Comparison of ENCODE assay signal across 17 mouse cellular contexts in genomic region chr7:132304424-132305085, GRCm38 (mm10). TPM values are rescaled to one million over a fixed set of nuclear protein-coding genes. Genes with fewer than 3 reads are reported as not detected.
DNase-seq lines count a peak whose midpoint lies in the region; ATAC-seq lines count a peak whose summit lies in the region.
"Had no signal": no experiment of that assay in that cellular context is flagged by ENCODE, and none has a peak within 500 bp of the region (broad histone marks: within the 10 kb centered on the region; RNA-seq: fewer than 3 reads in every experiment).

No protein-coding gene starts in this region.

- peak overlapping the region; percentile 35; the same call in 1 of the 2 replicates for H3K27ac ChIP-seq in hindbrain, embryonic 10.5 days
- H3K27ac ChIP-seq in hindbrain, embryonic 14.5 days, result no peak overlapping the region
- H3K27ac ChIP-seq: hindbrain, embryonic 12.5 days; left cerebral cortex, adult 2 months; midbrain, embryonic 12.5 days; neural tube, embryonic 12.5 days had no signal

- H3K9ac ChIP-seq in hindbrain, embryonic 14.5 days, result no peak overlapping the region
- H3K9ac ChIP-seq: hindbrain, embryonic 12.5 days; midbrain, embryonic 12.5 days; neural tube, embryonic 12.5 days had no signal

- no peak overlapping the region for H3K4me3 ChIP-seq in hindbrain, embryonic 10.5 days
- no peak overlapping the region for H3K4me3 ChIP-seq in hindbrain, embryonic 14.5 days (replicated peaks; ENCODE audit: low read length)
- H3K4me3 ChIP-seq: hindbrain, embryonic 12.5 days; left cerebral cortex, adult 2 months; midbrain, embryonic 12.5 days; neural tube, embryonic 12.5 days had no signal

- peaks cover 6% of the 10 kb centered on the region; the same call in 1 of the 2 replicates for H3K36me3 ChIP-seq in hindbrain, embryonic 10.5 days
- H3K36me3 ChIP-seq in hindbrain, embryonic 14.5 days (replicated peaks; ENCODE audit: control insufficient read depth, insufficient read depth), result no peaks in the 10 kb centered on the region
- no peaks in the 10 kb centered on the region; the same call in 1 of the 2 replicates for H3K36me3 ChIP-seq in splenic B cell, adult 2 months (ENCODE audit: control insufficient read depth, insufficient read depth, low read length, poor library complexity, severe bottlenecking)
- H3K36me3 ChIP-seq: G1E; hindbrain, embryonic 12.5 days; midbrain, embryonic 12.5 days; neural tube, embryonic 12.5 days had no signal

- H3K4me2 ChIP-seq in hindbrain, embryonic 14.5 days (replicated peaks), result no peak overlapping the region
- H3K4me2 ChIP-seq: hindbrain, embryonic 12.5 days; midbrain, embryonic 12.5 days; neural tube, embryonic 12.5 days had no signal

- 79% methylated on average over 8 of the region's 8 CpGs for WGBS in hindbrain, embryonic 10.5 days
- 67% methylated on average over 8 of the region's 8 CpGs for WGBS in hindbrain, embryonic 14.5 days

- no peaks in the 10 kb centered on the region for H3K9me3 ChIP-seq in hindbrain, embryonic 10.5 days
- H3K9me3 ChIP-seq in hindbrain, embryonic 14.5 days (ENCODE audit: control insufficient read depth, low read length), result no peaks in the 10 kb centered on the region
- H3K9me3 ChIP-seq: hindbrain, embryonic 12.5 days; midbrain, embryonic 12.5 days; neural tube, embryonic 12.5 days had no signal

- intact Hi-C loops in heart, postnatal 25 days (cut with DNase I), result no loop called here

- no peaks in the 10 kb centered on the region for H3K27me3 ChIP-seq in hindbrain, embryonic 10.5 days (ENCODE audit: insufficient read depth, poor library complexity, severe bottlenecking)
- no peaks in the 10 kb centered on the region for H3K27me3 ChIP-seq in hindbrain, embryonic 14.5 days (ENCODE audit: control insufficient read depth, insufficient read depth, low read length)
- no peaks in the 10 kb centered on the region for H3K27me3 ChIP-seq in splenic B cell, adult 2 months (ENCODE audit: control insufficient read depth, insufficient read depth, low read length, poor library complexity, severe bottlenecking)
- H3K27me3 ChIP-seq: hindbrain, embryonic 12.5 days; midbrain, embryonic 12.5 days; neural tube, embryonic 12.5 days had no signal

- ATAC-seq in hindbrain, embryonic 14.5 days (ENCODE audit: low FRiP score), result no peak

- DNase-seq in hindbrain, embryonic 10.5 days (ENCODE audit: low spot score), result no peak
- DNase-seq in hindbrain, embryonic 14.5 days (ENCODE audit: low spot score), result no peak
- peak; percentile 38 to 42 for DNase-seq in spleen, postnatal 36 days (ENCODE audit: low spot score in 2 of 2)
- no peak for DNase-seq in spleen, adult 12 weeks (ENCODE audit: low spot score)
- DNase-seq in splenic B cell, adult 2 months (ENCODE audit: low read depth, low spot score), result peak; percentile 54
- DNase-seq in thymus, postnatal 4 days, result peak; percentile 61
- DNase-seq in urinary bladder, postnatal 4 days (ENCODE audit: low spot score in 2 of 2), result no peak
- DNase-seq in heart, postnatal 25 days (ENCODE audit: low spot score), result no peak
- DNase-seq: cerebellum, adult 9-10 months; kidney, adult 18-20 months; kidney, postnatal 4 days; retina, postnatal 1 day had no signal

- H3K4me1 ChIP-seq in hindbrain, embryonic 10.5 days (replicated peaks), result peaks cover 59% of the 10 kb centered on the region
- H3K4me1 ChIP-seq in hindbrain, embryonic 14.5 days (replicated peaks; ENCODE audit: control insufficient read depth, insufficient read depth, low read length), result peaks cover 3% of the 10 kb centered on the region

RNA-seq across cellular contexts. Expression of gene Chst15, which starts 12.5 kb away (rescaled TPM):
- 22.0 and 25.9 TPM in 2 replicates for polyA plus RNA-seq in hindbrain, embryonic 10.5 days (2016; fragmentation: Nextera tagmentation; extraction: Ambion mirVana)
- polyA plus RNA-seq in hindbrain, embryonic 14.5 days (2014; fragmentation: Nextera tagmentation; extraction: Ambion mirVana), result 16.3 and 17.1 TPM in 2 replicates
- 1 to 10 TPM; 7.8 to 9.5 TPM for total RNA-seq in heart, postnatal 25 days (2021)
- polyA plus RNA-seq: G1E had no signal

Comparison
In these comparisons a context has a peak if more than half of its experiments do, and no peak if none do; other contexts are left out.
1. DNase-seq: peak in spleen, postnatal 36 days (2 of 2), splenic B cell, adult 2 months (single experiment) and thymus, postnatal 4 days (single experiment); none in hindbrain, embryonic 10.5 days (single experiment), hindbrain, embryonic 14.5 days (single experiment), spleen, adult 12 weeks (single experiment), urinary bladder, postnatal 4 days (0 of 2) and heart, postnatal 25 days (single experiment).